Mouse (Mus musculus): ENCODE data around the gene Gng12.
A peak's percentile ranks its signal among the peaks of the same experiment; 100 is the strongest.
"Not testable (repeated sequence)": the region's sequence is repeated elsewhere in the genome, so short reads cannot be mapped to it uniquely, and the experiment has no call there.

Gng12 gene

GRCm38 (mm10) chr6:66896119-66896920 lies at the start of gene Gng12:
Gene Gng12, plus strand, starts transcription at chr6:66896397.
- peak; percentile 44 for DNase-seq (ENCODE audit: low read depth, low spot score)

- no peak for DNase-seq (ENCODE audit: low read depth, low spot score)
These were observed 47.3 kb upstream of the Gng12 start for GRCm38 (mm10) chr6:66848936-66849335.

GRCm38 (mm10) chr6:66856236-66856635 lies 40.0 kb upstream of the Gng12 start:
- DNase-seq (ENCODE audit: low read depth, low spot score): no peak

GRCm38 (mm10) chr6:66858356-66858755 lies 37.8 kb upstream of the Gng12 start:
- no peak for DNase-seq (ENCODE audit: low read depth, low spot score)

- no peak for DNase-seq (ENCODE audit: low read depth, low spot score)
These were observed 36.8 kb upstream of the Gng12 start for GRCm38 (mm10) chr6:66859391-66859790.

GRCm38 (mm10) chr6:66864463-66864862 lies 31.7 kb upstream of the Gng12 start:
- DNase-seq (ENCODE audit: low read depth, low spot score): no peak

GRCm38 (mm10) chr6:66866295-66866694 lies 29.9 kb upstream of the Gng12 start:
- no peak for DNase-seq (ENCODE audit: low read depth, low spot score)

- DNase-seq (ENCODE audit: low read depth, low spot score): not testable (repeated sequence)
These were observed 19.1 kb upstream of the Gng12 start for GRCm38 (mm10) chr6:66877048-66877447.

GRCm38 (mm10) chr6:66890349-66891158 lies 5.6 kb upstream of the Gng12 start:
- DNase-seq (ENCODE audit: low read depth, low spot score): no peak

- DNase-seq (ENCODE audit: low read depth, low spot score): no peak
These were observed 2.2 kb upstream of the Gng12 start for GRCm38 (mm10) chr6:66893950-66894349.

GRCm38 (mm10) chr6:66894999-66895398 lies 1.2 kb upstream of the Gng12 start:
- no peak for DNase-seq (ENCODE audit: low read depth, low spot score)

- DNase-seq (ENCODE audit: low read depth, low spot score): no peak
These were observed 886 bp downstream of the Gng12 start for GRCm38 (mm10) chr6:66896921-66897645.

- DNase-seq (ENCODE audit: low read depth, low spot score): no peak
These were observed 1.8 kb downstream of the Gng12 start for GRCm38 (mm10) chr6:66897994-66898393.

GRCm38 (mm10) chr6:66901926-66902325 lies 5.7 kb downstream of the Gng12 start:
- no peak for DNase-seq (ENCODE audit: low read depth, low spot score)

- DNase-seq (ENCODE audit: low read depth, low spot score): no peak
These were observed 7.0 kb downstream of the Gng12 start for GRCm38 (mm10) chr6:66903206-66903605.

GRCm38 (mm10) chr6:66903720-66904119 lies 7.5 kb downstream of the Gng12 start:
- DNase-seq (ENCODE audit: low read depth, low spot score): no peak

GRCm38 (mm10) chr6:66906244-66906643 lies 10.0 kb downstream of the Gng12 start:
- DNase-seq (ENCODE audit: low read depth, low spot score): no peak

- no peak for DNase-seq (ENCODE audit: low read depth, low spot score)
These were observed 12.3 kb downstream of the Gng12 start for GRCm38 (mm10) chr6:66908327-66908973.

GRCm38 (mm10) chr6:66910493-66911435 lies 14.6 kb downstream of the Gng12 start:
- no peak for DNase-seq (ENCODE audit: low read depth, low spot score)

GRCm38 (mm10) chr6:66913355-66913754 lies 17.2 kb downstream of the Gng12 start:
- DNase-seq (ENCODE audit: low read depth, low spot score): no peak

Data from c-Kit-negative CD71-positive TER-119-positive erythroid progenitor cells, embryonic 14.5 days (primary cell).